Mouse (Mus musculus) heart, adult 2 months (tissue): ENCODE measurements around the gene AY074887.

Source experiments
- CTCF ChIP-seq: fragments of 200-600 bp; IDR thresholded peaks from 2 replicates; pipeline ENCODE4 v1.8.1; 2022; ENCODE audit warnings: antibody characterized with exemption, mild to moderate bottlenecking, moderate library complexity
- POLR2A ChIP-seq: fragments of 200-500 bp; IDR thresholded peaks from 2 replicates; pipeline ENCODE4 v1.6.1; 2011; ENCODE audit warnings: mild to moderate bottlenecking, low read depth, low read length, control low read depth; ENCODE audit not compliant: insufficient read depth

GRCm38 (mm10) chr9:54950575-54951321 lies at the start of gene AY074887, which contains the start of gene Psma4:
- TF ChIP-seq CTCF (no peak), POLR2A (peak; percentile 88)
